Mouse (Mus musculus): ENCODE data around the gene Top2a. TPM values are rescaled to one million over a fixed set of nuclear protein-coding genes. Genes with fewer than 3 reads are reported as not detected.

Top2a gene
- polyA plus RNA-seq, 1 experiment from 2014 or later: 55.7 TPM

DNA sequence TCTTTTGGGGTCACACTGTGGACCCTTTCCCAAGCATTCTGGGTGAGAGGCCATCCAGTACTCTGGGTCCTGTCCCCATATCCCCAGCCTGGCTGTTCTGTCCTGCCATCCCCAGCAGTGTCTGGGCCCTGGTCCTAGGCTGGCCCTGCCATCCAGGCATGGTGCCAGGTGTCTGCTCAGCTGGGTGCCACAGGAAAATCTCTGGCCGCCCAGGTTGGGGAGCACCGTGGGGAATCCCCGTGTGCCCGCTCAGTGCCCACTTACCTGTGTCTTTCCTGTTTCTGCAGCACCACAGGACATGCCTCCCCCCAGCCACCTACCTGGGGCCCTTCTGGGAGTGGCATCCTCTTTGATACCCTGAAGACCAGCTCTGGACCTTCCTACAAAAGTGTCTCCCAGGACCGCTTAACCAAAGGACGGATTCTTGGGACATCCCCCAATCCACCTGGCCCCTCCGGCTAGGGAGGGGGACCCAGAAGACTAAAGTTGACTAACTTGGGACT, 74.0 kb downstream of the Top2a start:
- peak overlapping the region; percentile 26; the same call in 1 of the 2 replicates for H3K9ac ChIP-seq
- no peak overlapping the region for H3K4me2 ChIP-seq
- no peak for ATAC-seq (ENCODE audit: low FRiP score)
- WGBS: 84% methylated on average over 7 of the region's 7 CpGs
- no peaks in the 10 kb centered on the region for H3K27me3 ChIP-seq
- no peak overlapping the region for H3K27ac ChIP-seq
- H3K36me3 ChIP-seq: peaks cover 15% of the 10 kb centered on the region
- H3K4me3 ChIP-seq: no peak overlapping the region
- no peaks in the 10 kb centered on the region for H3K9me3 ChIP-seq
- peaks cover 75% of the 10 kb centered on the region for H3K4me1 ChIP-seq (replicated peaks)

DNA sequence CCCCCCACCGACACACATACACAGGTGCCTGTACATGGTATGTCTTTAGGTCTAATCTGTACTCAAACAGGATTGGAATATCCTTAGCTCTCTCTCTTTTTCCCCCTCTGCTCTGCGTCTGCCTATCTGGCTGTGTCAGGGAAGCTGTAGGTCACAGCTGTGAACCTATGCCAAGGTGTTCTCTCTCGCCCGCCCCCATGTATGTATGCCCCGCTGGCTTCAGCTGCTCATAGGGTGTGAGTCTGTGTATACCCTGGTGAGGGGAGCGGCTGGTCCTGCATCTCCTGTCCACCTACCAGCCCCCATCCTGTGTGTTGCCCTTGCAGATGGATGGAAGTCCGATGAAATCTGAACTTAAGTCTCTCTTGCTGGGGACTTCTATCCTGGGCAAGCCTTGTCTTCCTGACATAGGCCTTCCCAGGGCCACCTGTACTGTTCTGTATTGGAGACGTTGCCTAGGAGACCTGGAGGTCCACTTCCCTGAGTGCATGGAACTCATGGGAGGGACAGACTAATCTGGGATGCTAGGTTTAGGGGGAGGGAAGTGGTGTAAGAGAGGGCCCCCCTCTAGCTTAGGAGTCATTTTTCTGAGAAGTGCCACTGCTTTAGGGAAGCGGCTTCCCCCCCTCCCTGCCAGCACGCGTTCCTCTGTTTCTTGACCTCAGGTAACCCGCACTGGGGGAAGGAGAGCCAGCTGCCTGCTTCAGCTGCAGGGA, 74.6 kb downstream of the Top2a start:
- H3K4me1 ChIP-seq (replicated peaks): peaks cover 75% of the 10 kb centered on the region
- H3K36me3 ChIP-seq: peaks cover 15% of the 10 kb centered on the region
- no peaks in the 10 kb centered on the region for H3K9me3 ChIP-seq
- no peak overlapping the region for H3K4me2 ChIP-seq
- H3K9ac ChIP-seq: peak overlapping the region; percentile 26; the same call in 1 of the 2 replicates
- H3K27me3 ChIP-seq: no peaks in the 10 kb centered on the region
- no peak overlapping the region for H3K27ac ChIP-seq
- ATAC-seq (ENCODE audit: low FRiP score): no peak
- 65% methylated on average over 11 of the region's 12 CpGs for WGBS
- no peak overlapping the region for H3K4me3 ChIP-seq

DNA sequence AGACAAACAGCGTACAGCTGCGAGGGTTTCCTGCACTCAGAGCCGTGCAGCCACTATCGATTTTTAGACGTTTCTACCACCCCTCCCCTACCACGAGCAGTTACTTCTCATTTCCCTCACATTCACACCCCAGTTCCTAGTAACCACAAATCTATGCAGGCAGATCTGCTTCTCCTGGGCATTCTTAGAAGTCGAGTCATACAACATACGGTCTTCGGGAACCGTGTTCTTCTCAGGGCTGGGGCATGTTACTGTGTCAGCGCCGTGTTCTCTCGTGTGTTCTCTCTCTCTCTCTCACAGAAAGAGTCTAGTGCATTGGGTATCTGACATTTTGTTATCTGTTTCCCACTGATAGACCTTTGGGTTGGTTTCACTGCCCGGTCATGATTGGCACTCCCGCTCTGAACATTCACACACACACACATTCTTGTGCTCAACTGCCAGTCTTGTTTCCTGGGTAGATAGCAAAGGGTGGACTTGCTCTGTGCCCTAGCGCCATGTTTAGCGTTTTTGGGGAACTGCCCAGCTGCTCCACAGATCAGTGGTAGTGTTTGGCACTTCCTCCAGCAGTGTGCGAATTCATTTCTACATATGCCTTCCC, 75.9 kb downstream of the Top2a start:
- Histone ChIP-seq H3K9ac (no peak overlapping the region), H3K4me1 (replicated peaks) (peaks cover 75% of the 10 kb centered on the region), H3K36me3 (peaks cover 15% of the 10 kb centered on the region), H3K27me3 (no peaks in the 10 kb centered on the region), H3K27ac (no peak overlapping the region), H3K9me3 (no peaks in the 10 kb centered on the region), H3K4me2 (no peak overlapping the region), H3K4me3 (no peak overlapping the region)
- no peak for ATAC-seq (ENCODE audit: low FRiP score)
- 83% methylated on average over 18 of the region's 18 CpGs for WGBS

DNA sequence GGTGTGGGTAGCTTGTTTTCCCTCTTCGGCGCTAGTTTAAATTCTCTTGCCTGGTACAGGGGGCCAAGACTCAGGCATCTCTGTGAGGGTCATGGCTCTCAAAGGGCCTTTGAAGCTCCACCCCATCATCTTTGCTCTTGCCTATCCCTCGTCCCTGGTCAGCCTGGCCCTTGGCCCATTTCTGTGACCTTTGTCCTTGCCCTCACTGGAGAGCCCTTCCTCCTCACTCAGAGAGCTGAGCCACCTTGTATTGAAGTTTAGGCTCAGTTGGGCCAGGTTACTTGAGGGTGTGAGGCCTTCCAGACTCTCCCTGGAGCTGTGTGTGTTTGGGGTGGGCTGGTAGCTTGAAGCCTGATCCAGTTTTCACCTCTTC, 78.4 kb downstream of the Top2a start:
- Histone ChIP-seq H3K4me3 (no peak overlapping the region), H3K9me3 (no peaks in the 10 kb centered on the region), H3K4me2 (no peak overlapping the region), H3K4me1 (replicated peaks) (peaks cover 83% of the 10 kb centered on the region), H3K9ac (no peak overlapping the region; the same call in 1 of the 2 replicates), H3K27ac (0 out of 2 replicates have a peak overlapping the region, but pooled peaks have one; percentile 12), H3K36me3 (peaks cover 5% of the 10 kb centered on the region), H3K27me3 (no peaks in the 10 kb centered on the region)
- WGBS: 52% methylated on average over 3 of the region's 3 CpGs
- no peak for ATAC-seq (ENCODE audit: low FRiP score)

DNA sequence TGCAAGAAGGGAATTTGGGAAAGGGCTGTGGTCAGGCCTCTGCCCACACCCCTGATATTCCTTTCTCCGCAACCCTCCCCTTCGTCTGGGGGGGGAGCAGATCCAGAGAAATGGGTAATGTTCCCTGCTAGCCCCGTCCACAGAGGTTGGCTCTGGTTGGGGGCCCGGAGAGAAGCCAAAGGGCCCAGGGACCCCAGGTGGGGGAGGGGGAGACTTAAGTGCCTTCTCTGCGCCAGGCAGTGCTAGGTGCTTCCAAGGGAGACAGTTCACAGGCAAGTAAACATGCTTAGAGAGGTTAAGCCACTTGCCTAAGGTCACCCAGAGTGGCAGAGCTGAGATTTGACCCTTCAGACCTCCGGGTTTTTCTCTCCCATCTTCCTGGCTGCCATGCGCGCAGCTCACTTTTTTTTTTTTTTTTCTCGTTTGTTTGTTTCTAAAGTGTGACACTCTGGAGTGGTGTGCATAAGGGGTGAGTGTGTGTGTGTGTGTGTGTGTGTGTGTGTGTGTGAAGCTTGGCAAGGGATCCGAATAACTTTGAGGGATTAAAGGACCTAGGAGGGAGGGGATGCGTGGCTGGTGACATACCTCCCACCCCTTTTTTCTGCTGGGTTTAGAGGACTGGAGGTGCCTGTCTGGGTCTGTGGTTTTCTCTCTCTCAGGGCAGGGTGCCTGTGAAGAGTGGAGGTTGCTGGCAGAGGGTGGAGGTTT, 78.9 kb downstream of the Top2a start:
- no peaks in the 10 kb centered on the region for H3K27me3 ChIP-seq
- peak overlapping the region; percentile 44 for H3K27ac ChIP-seq
- H3K4me1 ChIP-seq (replicated peaks): peaks cover 83% of the 10 kb centered on the region
- ATAC-seq (ENCODE audit: low FRiP score): no peak
- WGBS: 46% methylated on average over 11 of the region's 11 CpGs
- H3K9ac ChIP-seq: peak overlapping the region; percentile 53
- H3K9me3 ChIP-seq: no peaks in the 10 kb centered on the region
- H3K36me3 ChIP-seq: peaks cover under 1% of the 10 kb centered on the region; the same call in 1 of the 2 replicates
- H3K4me2 ChIP-seq: no peak overlapping the region
- H3K4me3 ChIP-seq: no peak overlapping the region

DNA sequence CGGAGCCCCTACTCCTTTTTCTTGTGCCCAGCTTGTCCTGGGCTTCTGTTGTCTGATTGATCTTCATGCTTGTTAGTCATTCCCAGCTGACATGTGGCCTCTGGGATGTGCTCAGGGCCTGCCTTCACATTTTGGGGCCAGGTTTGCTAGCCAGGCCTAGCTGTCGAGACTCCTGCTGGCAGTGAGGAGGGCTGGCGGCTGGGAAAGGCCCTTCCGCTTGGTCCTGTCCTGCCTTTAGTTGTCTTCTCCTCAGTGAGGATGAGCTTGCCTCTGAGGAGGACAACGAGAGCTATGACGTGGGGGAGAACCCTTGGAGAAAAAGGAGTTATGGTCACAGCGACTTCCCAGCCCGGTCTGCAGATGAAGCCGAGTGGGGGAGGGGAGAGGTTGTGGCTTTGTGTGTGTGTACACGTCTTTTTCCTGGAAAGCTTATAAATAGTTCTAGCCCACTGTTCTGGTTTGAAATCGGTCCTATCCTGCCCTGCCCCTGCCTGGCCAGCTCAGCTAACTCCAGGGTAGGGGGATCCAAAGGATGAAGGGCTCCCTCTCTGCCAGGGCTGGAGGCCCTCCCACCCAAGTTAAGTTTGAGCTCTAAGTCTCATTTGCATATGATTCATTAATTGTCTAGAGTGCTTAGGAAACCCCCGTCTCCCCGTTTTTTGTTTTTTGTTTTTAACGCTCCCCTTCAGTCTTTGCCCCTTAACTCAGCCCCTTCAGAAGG, 80.1 kb downstream of the Top2a start:
- 24% methylated on average over 14 of the region's 14 CpGs for WGBS
- Histone ChIP-seq H3K4me1 (replicated peaks) (peaks cover 86% of the 10 kb centered on the region), H3K9me3 (no peaks in the 10 kb centered on the region), H3K4me3 (no peak overlapping the region), H3K4me2 (no peak overlapping the region), H3K9ac (peak overlapping the region; percentile 53), H3K36me3 (no peaks in the 10 kb centered on the region), H3K27me3 (no peaks in the 10 kb centered on the region), H3K27ac (peak overlapping the region; percentile 92)
- ATAC-seq (ENCODE audit: low FRiP score): no peak

Other genes with a start within 250 kb of the Top2a start
- 1.9 and 2.4 TPM in 2 replicates for gene Nr1d1, start 248.9 kb downstream of the Top2a start, polyA plus RNA-seq (2015; fragmentation: Nextera tagmentation; extraction: Ambion mirVana)
- 31.5 and 33.0 TPM in 2 replicates for gene Msl1, start 228.7 kb downstream of the Top2a start, polyA plus RNA-seq (2015; fragmentation: Nextera tagmentation; extraction: Ambion mirVana)
- gene Casc3, start 219.3 kb downstream of the Top2a start, polyA plus RNA-seq (2015; fragmentation: Nextera tagmentation; extraction: Ambion mirVana): 48.7 and 50.2 TPM in 2 replicates
- gene Rapgefl1, start 187.4 kb downstream of the Top2a start, polyA plus RNA-seq (2015; fragmentation: Nextera tagmentation; extraction: Ambion mirVana): 6.2 and 7.0 TPM in 2 replicates
- 5.0 TPM in 2 replicates for gene Wipf2, start 160.6 kb downstream of the Top2a start, polyA plus RNA-seq (2015; fragmentation: Nextera tagmentation; extraction: Ambion mirVana)
- gene Cdc6, start 116.4 kb downstream of the Top2a start, polyA plus RNA-seq (2015; fragmentation: Nextera tagmentation; extraction: Ambion mirVana): 5.9 and 6.0 TPM in 2 replicates
- 17.1 and 20.3 TPM in 2 replicates for gene Rara, start 96.4 kb downstream of the Top2a start, polyA plus RNA-seq (2015; fragmentation: Nextera tagmentation; extraction: Ambion mirVana)
- gene Gjd3, start 41.2 kb downstream of the Top2a start, polyA plus RNA-seq (2015; fragmentation: Nextera tagmentation; extraction: Ambion mirVana): 1.5 and 1.6 TPM in 2 replicates
- gene Igfbp4, start 17.1 kb upstream of the Top2a start, polyA plus RNA-seq (2015; fragmentation: Nextera tagmentation; extraction: Ambion mirVana): 194 and 196 TPM in 2 replicates
- 0.17 and 0.19 TPM in 2 replicates for gene Tns4, start 65.1 kb upstream of the Top2a start, polyA plus RNA-seq (2015; fragmentation: Nextera tagmentation; extraction: Ambion mirVana)
- not detected in 2 replicates for gene Ccr7, start 130.9 kb upstream of the Top2a start, polyA plus RNA-seq (2015; fragmentation: Nextera tagmentation; extraction: Ambion mirVana)
- 344 and 354 TPM in 2 replicates for gene Smarce1, start 206.8 kb upstream of the Top2a start, polyA plus RNA-seq (2015; fragmentation: Nextera tagmentation; extraction: Ambion mirVana)
- 3.9 and 4.1 TPM in 2 replicates for gene Krt222, start 219.9 kb upstream of the Top2a start, polyA plus RNA-seq (2015; fragmentation: Nextera tagmentation; extraction: Ambion mirVana)